Mouse (Mus musculus): ENCODE measurements around the gene Slamf9.

Gene Slamf9

GRCm38 (mm10) chr1:172461602-172462001 lies 13.6 kb upstream of the Slamf9 start:
- 75% methylated on average over 2 of the region's 2 CpGs for WGBS

GRCm38 (mm10) chr1:172462534-172462933 lies 12.6 kb upstream of the Slamf9 start:
- 85% methylated on average over 3 of the region's 3 CpGs for WGBS

GRCm38 (mm10) chr1:172463387-172464333 lies 11.5 kb upstream of the Slamf9 start:
- WGBS: 87% methylated on average over 16 of the region's 16 CpGs

GRCm38 (mm10) chr1:172468301-172468877 lies 6.8 kb upstream of the Slamf9 start:
- 86% methylated on average over 11 of the region's 11 CpGs for WGBS

- WGBS: 85% methylated on average over 5 of the region's 5 CpGs
These were observed 5.8 kb upstream of the Slamf9 start for GRCm38 (mm10) chr1:172469373-172469772.

GRCm38 (mm10) chr1:172469810-172470448 lies 5.2 kb upstream of the Slamf9 start:
- WGBS: 70% methylated on average over 8 of the region's 8 CpGs

- 92% methylated on average over 3 of the region's 3 CpGs for WGBS
These were observed 962 bp upstream of the Slamf9 start for GRCm38 (mm10) chr1:172474196-172474595.

GRCm38 (mm10) chr1:172478020-172478419 lies 2.9 kb downstream of the Slamf9 start:
- 75% methylated on average over 5 of the region's 5 CpGs for WGBS

- 89% methylated on average over 4 of the region's 4 CpGs for WGBS
These were observed 5.2 kb downstream of the Slamf9 start for GRCm38 (mm10) chr1:172480376-172480775.

GRCm38 (mm10) chr1:172481111-172481510 lies 6.0 kb downstream of the Slamf9 start:
- WGBS: 34% methylated on average over 13 of the region's 13 CpGs

- WGBS: under 1% methylated on average over 38 of the region's 38 CpGs
These were observed 6.6 kb downstream of the Slamf9 start, which contains the start of gene Igsf9 for GRCm38 (mm10) chr1:172481540-172482280. TSS of gene Igsf9 (plus strand) at chr1:172481788.

GRCm38 (mm10) chr1:172482518-172483360 lies 7.6 kb downstream of the Slamf9 start:
- 22% methylated on average over 12 of the region's 12 CpGs for WGBS

- WGBS: 58% methylated on average over 4 of the region's 4 CpGs
These were observed 8.2 kb downstream of the Slamf9 start for GRCm38 (mm10) chr1:172483361-172483660.

GRCm38 (mm10) chr1:172484236-172484635 lies 9.1 kb downstream of the Slamf9 start:
- WGBS: 72% methylated on average over 11 of the region's 11 CpGs

GRCm38 (mm10) chr1:172484671-172485070 lies 9.5 kb downstream of the Slamf9 start:
- WGBS: 69% methylated on average over 13 of the region's 13 CpGs

- 50% methylated on average over 6 of the region's 6 CpGs for WGBS
These were observed 10.7 kb downstream of the Slamf9 start for GRCm38 (mm10) chr1:172485821-172486220.

- 46% methylated on average over 4 of the region's 4 CpGs for WGBS
These were observed 11.1 kb downstream of the Slamf9 start for GRCm38 (mm10) chr1:172486236-172486635.

- WGBS: 68% methylated on average over 5 of the region's 5 CpGs
These were observed 11.5 kb downstream of the Slamf9 start for GRCm38 (mm10) chr1:172486651-172487050.

GRCm38 (mm10) chr1:172487859-172488258 lies 12.7 kb downstream of the Slamf9 start:
- 63% methylated on average over 4 of the region's 4 CpGs for WGBS

GRCm38 (mm10) chr1:172488831-172489230 lies 13.7 kb downstream of the Slamf9 start:
- WGBS: 92% methylated on average over 7 of the region's 7 CpGs
